Mouse (Mus musculus) lung, embryonic 16.5 days (tissue): ENCODE results near the gene Bmp4. TPM values are rescaled to one million over a fixed set of nuclear protein-coding genes. Genes with fewer than 3 reads are reported as not detected.
A peak's percentile ranks its signal among the peaks of the same experiment; 100 is the strongest.

Source experiments
- ATAC-seq: fragments of 200-750 bp; cut with Nextera tagmentation; 2 replicates; pipeline ENCODE4 v1.8.0; 2017; ENCODE audit warnings: low read depth, mild to moderate bottlenecking, moderate library complexity
- H3K27ac ChIP-seq: fragments of 300-500 bp; sonication (generic); 2 replicates; pipeline ENCODE4 v1.5.1; 2014; ENCODE audit warnings: mild to moderate bottlenecking, control low read depth, low read length
- H3K27me3 ChIP-seq: fragments of 300-500 bp; sonication (generic); 2 replicates; pipeline ENCODE4 v1.6.1; 2014; ENCODE audit warnings: low read depth, low read length, mixed read lengths; ENCODE audit not compliant: control insufficient read depth, insufficient read depth
- H3K36me3 ChIP-seq: fragments of 300-500 bp; sonication (generic); 2 replicates; pipeline ENCODE4 v1.6.1; 2014; ENCODE audit warnings: low read length; ENCODE audit not compliant: control insufficient read depth, insufficient read depth
- H3K4me1 ChIP-seq: fragments of 300-500 bp; sonication (generic); replicated peaks from 2 replicates; pipeline ENCODE4 v1.6.1; 2014; ENCODE audit warnings: low read length, mixed read lengths; ENCODE audit not compliant: control insufficient read depth, insufficient read depth
- H3K4me2 ChIP-seq: fragments of 300-500 bp; sonication (generic); 2 replicates; pipeline ENCODE4 v1.6.1; 2014; ENCODE audit warnings: low read depth, low read length, control low read depth
- H3K4me3 ChIP-seq: fragments of 300-500 bp; sonication (generic); 2 replicates; pipeline ENCODE4 v1.5.1; 2014; ENCODE audit warnings: mild to moderate bottlenecking, low read length, control low read depth
- H3K9ac ChIP-seq: fragments of 300-500 bp; sonication (generic); 2 replicates; pipeline ENCODE4 v1.6.1; 2014; ENCODE audit warnings: low read length, control low read depth
- H3K9me3 ChIP-seq: fragments of 300-500 bp; sonication (generic); 2 replicates; pipeline ENCODE4 v1.6.1; 2016; ENCODE audit warnings: low read length; ENCODE audit not compliant: control insufficient read depth
- WGBS: fragments of 180-500 bp; shearing (Covaris S2); extraction: QIAGEN DNeasy Blood & Tissue Kit; methylation state at CpG from one replicate; pipeline ENCODE4 v1.1.7; 2014; 5-methylcytosine and 5-hydroxymethylcytosine counted together
- polyA plus RNA-seq: library from polyadenylated mRNA; unstranded; fragments of >200 nt; fragmentation: Nextera tagmentation; extraction: Ambion mirVana; gene quantifications from 2 replicates; pipeline ENCODE4 v1.2.1, GENCODE M21; 2015

The Bmp4 gene
- polyA plus RNA-seq, 1 experiment from 2014 or later, result 79.0 TPM

DNA sequence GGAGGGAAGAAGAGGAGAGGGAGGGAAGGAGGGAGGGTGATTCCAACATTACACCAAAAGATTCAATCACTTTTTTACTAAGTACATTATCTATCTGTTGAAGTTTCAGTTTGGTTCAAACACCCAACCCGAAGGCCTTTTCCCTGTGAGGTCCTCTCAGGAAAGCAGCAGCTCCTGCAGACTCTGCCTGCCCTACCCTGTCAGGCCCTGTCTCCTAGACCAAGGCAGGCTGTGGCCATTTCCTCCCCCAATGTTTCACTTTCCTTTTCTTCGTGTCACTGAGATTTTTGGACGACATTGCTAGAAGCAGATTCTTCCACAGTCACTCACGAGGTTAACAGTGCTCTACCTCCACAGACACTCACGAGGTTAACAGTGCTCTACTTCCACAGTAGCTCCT lies 14.7 kb downstream of the Bmp4 start:
- Histone ChIP-seq H3K36me3 (no peaks in the 10 kb centered on the region), H3K27me3 (no peaks in the 10 kb centered on the region), H3K4me2 (no peak overlapping the region), H3K4me1 (peaks cover 14% of the 10 kb centered on the region), H3K27ac (no peak overlapping the region), H3K9ac (no peak overlapping the region), H3K4me3 (no peak overlapping the region), H3K9me3 (no peaks in the 10 kb centered on the region)
- no peak for ATAC-seq
- 60% methylated on average over 5 of the region's 5 CpGs for WGBS

DNA sequence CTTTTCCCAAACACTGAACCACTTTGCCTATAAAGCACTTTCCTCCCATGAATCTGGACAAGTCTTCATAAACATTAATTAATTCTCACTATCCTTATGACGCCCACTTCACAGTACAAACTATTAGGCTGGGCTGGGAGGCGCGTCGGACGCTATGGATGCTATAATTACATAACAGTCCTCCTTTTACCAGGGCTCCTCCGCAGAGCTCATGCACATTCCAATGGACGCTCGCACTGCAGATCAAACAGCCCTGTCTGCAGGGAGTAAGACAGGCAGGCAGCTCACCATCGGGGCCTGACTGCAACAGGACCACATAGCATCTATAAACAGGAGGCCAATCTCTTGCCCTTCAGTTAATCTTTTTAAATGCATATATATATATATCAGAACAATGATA lies 18.0 kb downstream of the Bmp4 start:
- H3K9ac ChIP-seq, result no peak overlapping the region
- no peak overlapping the region for H3K4me3 ChIP-seq
- no peak for ATAC-seq
- no peaks in the 10 kb centered on the region for H3K27me3 ChIP-seq
- H3K4me2 ChIP-seq, result no peak overlapping the region
- no peaks in the 10 kb centered on the region for H3K9me3 ChIP-seq
- WGBS, result 28% methylated on average over 9 of the region's 9 CpGs
- no peaks in the 10 kb centered on the region for H3K36me3 ChIP-seq
- peaks cover 2% of the 10 kb centered on the region; the same call in 1 of the 2 replicates for H3K4me1 ChIP-seq
- H3K27ac ChIP-seq, result no peak overlapping the region

- Histone ChIP-seq H3K9me3 (no peaks in the 10 kb centered on the region), H3K4me3 (no peak overlapping the region), H3K27ac (no peak overlapping the region), H3K27me3 (no peaks in the 10 kb centered on the region), H3K4me2 (no peak overlapping the region), H3K4me1 (no peaks in the 10 kb centered on the region), H3K9ac (no peak overlapping the region), H3K36me3 (no peaks in the 10 kb centered on the region)
- 0 out of 2 replicates have a peak, but pooled peaks have one; percentile 34 for ATAC-seq
- WGBS, result 28% methylated on average over 10 of the region's 10 CpGs
Observed at GRCm38 (mm10) chr14:46363209-46363608, 27.3 kb downstream of the Bmp4 start.

GRCm38 (mm10) chr14:46357696-46358095 lies 32.8 kb downstream of the Bmp4 start:
- Histone ChIP-seq H3K36me3 (no peaks in the 10 kb centered on the region), H3K4me3 (no peak overlapping the region), H3K9ac (no peak overlapping the region), H3K27ac (no peak overlapping the region), H3K27me3 (no peaks in the 10 kb centered on the region), H3K4me2 (no peak overlapping the region), H3K4me1 (no peaks in the 10 kb centered on the region), H3K9me3 (no peaks in the 10 kb centered on the region)
- ATAC-seq, result no peak
- 67% methylated on average over 8 of the region's 8 CpGs for WGBS

DNA sequence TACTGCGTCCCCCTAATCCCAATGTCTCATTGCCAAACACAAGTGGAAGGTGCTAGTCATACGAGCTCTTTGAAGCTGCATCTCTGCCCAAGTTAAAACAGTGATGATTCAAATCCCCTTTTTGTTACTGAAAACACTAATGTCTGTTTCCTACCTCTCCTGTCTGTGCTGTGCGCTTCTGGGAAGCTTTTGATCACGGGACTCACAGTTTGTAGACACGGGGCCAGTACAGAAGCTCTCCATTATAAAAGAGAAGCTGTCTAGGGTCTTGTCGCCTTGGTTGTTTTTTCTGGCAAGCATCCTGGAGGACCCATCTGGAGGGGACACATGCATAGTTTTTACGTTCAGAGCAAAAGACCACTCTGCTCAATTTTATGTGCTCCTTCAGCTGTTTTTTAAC lies 33.2 kb downstream of the Bmp4 start:
- Histone ChIP-seq H3K4me2 (no peak overlapping the region), H3K36me3 (no peaks in the 10 kb centered on the region), H3K9me3 (no peaks in the 10 kb centered on the region), H3K27me3 (no peaks in the 10 kb centered on the region), H3K4me1 (no peaks in the 10 kb centered on the region), H3K27ac (no peak overlapping the region), H3K9ac (no peak overlapping the region), H3K4me3 (no peak overlapping the region)
- WGBS, result 62% methylated on average over 7 of the region's 7 CpGs
- no peak for ATAC-seq

DNA sequence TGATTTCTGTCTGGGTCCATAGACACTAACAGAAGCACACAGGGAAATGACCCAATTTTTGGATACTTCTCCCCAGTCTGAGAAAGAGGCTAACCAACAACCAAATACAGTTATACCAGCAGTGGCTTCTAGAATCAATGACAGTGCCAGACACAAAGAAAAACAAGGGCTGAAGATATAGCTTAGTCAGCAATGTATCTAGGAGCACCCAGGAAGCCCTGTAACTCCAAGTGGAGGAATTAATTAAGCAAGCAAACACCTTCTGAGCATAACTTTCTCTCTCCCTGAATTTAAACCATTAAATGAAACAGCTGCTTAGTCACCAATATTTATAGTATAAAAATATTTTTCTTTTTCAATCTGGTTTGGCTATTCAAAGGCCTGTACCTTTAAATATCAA lies 45.7 kb downstream of the Bmp4 start:
- Histone ChIP-seq H3K4me3 (no peak overlapping the region), H3K4me1 (no peaks in the 10 kb centered on the region), H3K4me2 (no peak overlapping the region), H3K9ac (no peak overlapping the region), H3K27me3 (no peaks in the 10 kb centered on the region), H3K36me3 (no peaks in the 10 kb centered on the region), H3K27ac (no peak overlapping the region), H3K9me3 (peaks cover 3% of the 10 kb centered on the region)
- no peak for ATAC-seq

- Histone ChIP-seq H3K4me2 (no peak overlapping the region), H3K4me1 (no peaks in the 10 kb centered on the region), H3K27me3 (no peaks in the 10 kb centered on the region), H3K9ac (no peak overlapping the region), H3K27ac (no peak overlapping the region), H3K36me3 (no peaks in the 10 kb centered on the region), H3K9me3 (no peaks in the 10 kb centered on the region), H3K4me3 (no peak overlapping the region)
- ATAC-seq, result no peak
- WGBS, result 52% methylated on average over 11 of the region's 11 CpGs
Observed at GRCm38 (mm10) chr14:46338801-46339200, 51.7 kb downstream of the Bmp4 start.

Other genes with a start within 250 kb of the Bmp4 start
- 0.49 TPM in 1 of 2 replicates, not detected in the other for gene Gm15217, start 11.3 kb downstream of the Bmp4 start, polyA plus RNA-seq